Mouse (Mus musculus): ENCODE data around the gene Acot7. TPM values are rescaled to one million over a fixed set of nuclear protein-coding genes. Genes with fewer than 3 reads are reported as not detected.
A peak's percentile ranks its signal among the peaks of the same experiment; 100 is the strongest.
"Not testable (repeated sequence)": the region's sequence is repeated elsewhere in the genome, so short reads cannot be mapped to it uniquely, and the experiment has no call there.

Gene Acot7
- polyA plus RNA-seq, 1 experiment from 2014 or later = 64.4 TPM

DNA sequence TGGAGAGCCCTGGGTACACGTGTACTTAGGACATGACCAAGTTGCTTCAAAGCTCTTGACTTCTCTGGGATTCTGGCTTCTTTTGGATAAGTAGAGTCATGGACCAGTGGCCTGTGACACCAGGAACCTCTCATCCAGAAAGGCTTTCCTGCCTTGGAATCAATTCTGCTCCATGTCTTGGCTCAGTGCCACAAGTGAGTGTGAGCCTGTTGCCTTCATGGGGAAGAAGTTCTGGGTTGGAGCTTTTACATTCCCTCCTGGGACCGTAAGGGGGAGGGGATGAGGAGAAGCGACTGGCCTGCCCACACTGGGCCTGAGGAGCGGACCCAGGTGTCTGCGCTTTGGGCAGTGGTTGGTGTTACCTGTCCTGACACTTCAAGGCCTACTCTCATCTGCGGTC lies 44.2 kb downstream of the Acot7 start:
- H3K4me3 ChIP-seq = no peak overlapping the region
- 88% methylated on average over 6 of the region's 6 CpGs for WGBS
- 0 out of 2 replicates have a peak overlapping the region, but pooled peaks have one; percentile 46 for H3K27ac ChIP-seq
- peaks cover 27% of the 10 kb centered on the region for H3K4me1 ChIP-seq
- peaks cover 45% of the 10 kb centered on the region for H3K27me3 ChIP-seq (ENCODE audit: poor library complexity, severe bottlenecking)
- peaks cover 52% of the 10 kb centered on the region for H3K36me3 ChIP-seq (replicated peaks)
- no peaks in the 10 kb centered on the region for H3K9me3 ChIP-seq
- DNase-seq (ENCODE audit: extremely low spot score, low spot score) = no peak

DNA sequence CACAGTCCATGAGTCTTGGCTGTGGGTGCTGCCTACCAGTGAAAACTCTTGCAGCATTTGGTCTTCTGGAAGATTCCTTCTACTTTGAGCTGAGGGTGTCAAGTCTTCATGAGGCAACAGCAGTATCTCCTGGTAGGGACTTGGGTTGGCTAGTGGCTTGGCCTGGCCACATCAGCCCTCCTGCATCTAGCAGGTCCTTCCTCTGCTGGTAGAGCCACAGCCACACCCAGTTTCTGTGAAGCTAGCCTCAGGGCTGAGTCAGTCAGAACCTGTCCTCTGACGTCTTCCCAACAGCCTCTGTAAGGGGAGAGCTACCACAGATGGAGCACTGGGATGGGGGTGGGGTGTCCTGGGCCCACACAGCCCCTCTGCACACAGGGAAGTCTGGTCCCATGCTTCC lies 44.6 kb downstream of the Acot7 start:
- no peak for DNase-seq (ENCODE audit: extremely low spot score, low spot score)
- peaks cover 27% of the 10 kb centered on the region for H3K4me1 ChIP-seq
- no peaks in the 10 kb centered on the region for H3K9me3 ChIP-seq
- no peak overlapping the region for H3K4me3 ChIP-seq
- peaks cover 44% of the 10 kb centered on the region for H3K27me3 ChIP-seq (ENCODE audit: poor library complexity, severe bottlenecking)
- peaks cover 53% of the 10 kb centered on the region for H3K36me3 ChIP-seq (replicated peaks)
- WGBS = 61% methylated on average over 1 of the region's 1 CpGs
- H3K27ac ChIP-seq = no peak overlapping the region

DNA sequence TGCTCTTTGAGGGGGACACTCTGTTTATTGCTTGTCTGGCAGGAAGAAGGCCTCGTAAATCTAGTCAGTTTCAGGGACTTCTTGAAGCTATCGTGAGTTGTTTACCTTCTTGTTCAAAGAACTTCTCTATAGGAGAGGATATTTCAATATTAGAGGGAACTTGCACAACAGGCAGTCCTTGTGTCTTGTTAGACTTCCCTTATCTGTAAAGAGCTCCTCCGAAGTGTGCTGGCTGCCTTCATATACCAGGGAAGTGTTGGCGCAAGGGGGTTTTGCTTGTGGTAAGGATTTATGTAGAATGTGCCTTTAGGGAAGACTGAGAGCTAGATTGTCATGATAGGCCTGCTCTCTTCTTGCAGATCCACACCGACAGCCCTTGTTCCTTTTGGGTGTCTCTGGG lies 46.2 kb downstream of the Acot7 start:
- Histone ChIP-seq H3K4me1 (peaks cover 36% of the 10 kb centered on the region), H3K36me3 (replicated peaks) (peaks cover 39% of the 10 kb centered on the region), H3K4me3 (no peak overlapping the region), H3K9me3 (no peaks in the 10 kb centered on the region), H3K27me3 (ENCODE audit: poor library complexity, severe bottlenecking) (peaks cover 29% of the 10 kb centered on the region), H3K27ac (no peak overlapping the region)
- WGBS = 92% methylated on average over 5 of the region's 5 CpGs
- no peak for DNase-seq (ENCODE audit: extremely low spot score, low spot score)

DNA sequence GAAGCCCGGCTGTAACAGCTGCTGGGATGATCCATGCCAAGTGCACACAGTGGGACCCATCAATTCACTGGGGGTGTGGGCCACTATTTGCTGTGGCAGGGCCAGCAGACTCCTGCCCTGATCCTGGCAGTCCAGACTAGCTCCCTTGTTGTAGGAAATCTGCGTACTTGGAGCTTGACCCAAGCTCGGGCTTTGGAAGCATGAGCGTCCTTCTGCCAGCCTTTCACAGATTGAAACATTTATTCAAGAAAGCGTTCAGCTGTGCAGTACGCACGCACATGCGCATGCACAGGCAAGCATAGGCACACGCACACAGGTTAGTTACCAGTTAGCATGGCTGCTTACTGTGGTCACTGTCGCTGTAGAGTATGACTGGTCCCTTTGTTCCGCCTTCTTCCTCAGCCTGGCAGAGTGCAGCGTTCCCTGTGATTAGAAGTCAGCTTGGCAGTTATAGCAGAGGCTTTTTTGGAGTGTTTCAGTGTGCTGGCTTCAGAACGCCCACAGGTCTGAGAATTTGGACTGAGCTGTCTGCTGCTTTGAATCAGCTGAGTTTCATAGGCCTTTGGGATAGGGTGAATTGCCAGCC lies 49.1 kb downstream of the Acot7 start:
- H3K4me3 ChIP-seq = no peak overlapping the region
- no peak overlapping the region for H3K27ac ChIP-seq
- peaks cover 33% of the 10 kb centered on the region for H3K4me1 ChIP-seq
- H3K36me3 ChIP-seq (replicated peaks) = peaks cover 56% of the 10 kb centered on the region
- DNase-seq (ENCODE audit: extremely low spot score, low spot score) = no peak
- peaks cover 12% of the 10 kb centered on the region for H3K27me3 ChIP-seq (ENCODE audit: poor library complexity, severe bottlenecking)
- H3K9me3 ChIP-seq = no peaks in the 10 kb centered on the region
- 89% methylated on average over 13 of the region's 13 CpGs for WGBS

DNA sequence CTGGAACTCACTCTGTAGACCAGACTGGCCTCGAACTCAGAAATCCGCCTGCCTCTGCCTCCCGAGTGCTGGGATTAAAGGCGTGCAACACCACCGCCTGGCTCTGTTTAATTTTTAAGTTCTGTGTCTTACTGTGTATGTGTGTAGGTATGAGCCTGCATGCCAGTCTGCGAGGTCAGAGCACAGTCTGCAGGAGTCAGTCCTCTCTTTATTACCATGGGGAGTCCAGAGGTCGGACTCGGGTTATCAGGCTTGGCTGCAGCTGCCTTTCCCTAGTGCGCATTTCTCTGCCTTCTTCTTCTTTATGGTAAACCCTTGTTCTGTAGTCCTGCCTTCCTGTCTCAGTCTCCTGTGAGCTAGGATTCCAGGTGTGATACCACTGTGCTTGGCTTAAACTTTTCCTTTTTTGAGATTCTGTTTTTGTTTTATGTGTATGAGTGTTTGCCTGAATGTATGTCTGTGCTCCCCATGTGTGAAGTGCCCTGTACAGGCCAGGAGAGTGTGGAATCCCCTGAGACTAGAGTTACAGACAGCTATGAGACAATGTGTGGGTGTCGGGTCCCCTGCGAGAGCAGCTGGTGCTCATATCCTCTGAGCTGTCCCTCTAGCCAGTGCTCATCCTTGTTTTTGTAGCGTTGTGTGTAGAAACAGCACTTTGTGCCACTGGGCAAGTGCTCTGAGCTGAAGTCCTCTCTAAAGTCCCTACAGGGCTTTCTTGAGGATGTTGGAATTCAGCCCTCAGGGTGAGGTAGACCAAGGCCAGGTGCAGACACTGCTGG lies 50.0 kb downstream of the Acot7 start:
- Histone ChIP-seq H3K9me3 (no peaks in the 10 kb centered on the region), H3K27ac (no peak overlapping the region), H3K36me3 (replicated peaks) (peaks cover 49% of the 10 kb centered on the region), H3K4me3 (no peak overlapping the region), H3K4me1 (peaks cover 27% of the 10 kb centered on the region), H3K27me3 (ENCODE audit: poor library complexity, severe bottlenecking) (peaks cover 5% of the 10 kb centered on the region; the same call in 1 of the 2 replicates)
- no peak for DNase-seq (ENCODE audit: extremely low spot score, low spot score)
- WGBS = 88% methylated on average over 12 of the region's 12 CpGs

DNA sequence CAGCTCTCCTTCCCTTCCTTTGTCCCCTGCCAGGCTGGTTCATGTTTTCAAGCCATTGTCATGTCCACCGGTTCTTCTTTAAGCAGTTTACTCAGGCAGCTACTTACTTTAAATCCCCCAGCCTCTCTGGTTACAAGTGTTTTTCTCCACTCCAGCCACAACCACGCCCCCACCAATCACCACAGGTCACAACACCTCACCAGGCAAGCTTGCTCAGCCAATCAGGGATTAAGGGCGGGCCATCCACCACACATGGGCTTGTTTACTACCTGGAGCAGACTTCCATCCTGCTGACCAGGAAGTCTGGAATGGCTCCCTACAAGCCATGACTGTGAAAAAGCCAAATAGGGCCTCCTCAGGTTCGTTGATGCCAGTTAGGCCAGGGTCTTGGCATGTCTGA lies 52.4 kb downstream of the Acot7 start:
- WGBS = 43% methylated on average over 4 of the region's 4 CpGs
- not testable (repeated sequence) for H3K4me3 ChIP-seq; H3K9me3 ChIP-seq; H3K27me3 ChIP-seq (ENCODE audit: poor library complexity, severe bottlenecking); H3K27ac ChIP-seq; DNase-seq (ENCODE audit: extremely low spot score, low spot score)
- H3K4me1 ChIP-seq = peaks cover 27% of the 10 kb centered on the region
- H3K36me3 ChIP-seq (replicated peaks) = peaks cover 36% of the 10 kb centered on the region

DNA sequence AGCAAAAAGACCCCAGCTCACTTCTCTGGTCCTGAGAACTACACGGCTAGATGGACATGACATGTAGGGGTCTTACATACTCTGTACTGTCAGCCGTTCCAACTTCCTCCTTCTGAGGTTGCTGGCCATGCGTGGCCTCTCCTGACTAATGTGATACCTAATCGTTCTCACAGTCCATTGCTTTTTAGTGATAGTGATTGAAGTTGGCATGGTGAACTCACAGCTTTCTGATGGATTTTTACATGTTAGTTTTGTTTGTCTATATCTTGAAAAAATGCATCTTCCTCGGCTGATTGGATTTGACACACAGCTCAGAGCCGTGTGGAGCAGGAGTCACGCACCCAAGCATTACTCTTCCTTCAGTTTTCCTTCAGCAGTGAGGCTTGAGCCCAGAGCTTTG lies 53.4 kb downstream of the Acot7 start:
- H3K9me3 ChIP-seq = no peaks in the 10 kb centered on the region
- no peak overlapping the region for H3K27ac ChIP-seq
- DNase-seq (ENCODE audit: extremely low spot score, low spot score) = no peak
- peaks cover 43% of the 10 kb centered on the region for H3K36me3 ChIP-seq (replicated peaks)
- whole genome bisulfite sequencing = 91% methylated on average over 7 of the region's 7 CpGs
- H3K27me3 ChIP-seq (ENCODE audit: poor library complexity, severe bottlenecking) = no peaks in the 10 kb centered on the region
- peaks cover 27% of the 10 kb centered on the region for H3K4me1 ChIP-seq
- no peak overlapping the region for H3K4me3 ChIP-seq

DNA sequence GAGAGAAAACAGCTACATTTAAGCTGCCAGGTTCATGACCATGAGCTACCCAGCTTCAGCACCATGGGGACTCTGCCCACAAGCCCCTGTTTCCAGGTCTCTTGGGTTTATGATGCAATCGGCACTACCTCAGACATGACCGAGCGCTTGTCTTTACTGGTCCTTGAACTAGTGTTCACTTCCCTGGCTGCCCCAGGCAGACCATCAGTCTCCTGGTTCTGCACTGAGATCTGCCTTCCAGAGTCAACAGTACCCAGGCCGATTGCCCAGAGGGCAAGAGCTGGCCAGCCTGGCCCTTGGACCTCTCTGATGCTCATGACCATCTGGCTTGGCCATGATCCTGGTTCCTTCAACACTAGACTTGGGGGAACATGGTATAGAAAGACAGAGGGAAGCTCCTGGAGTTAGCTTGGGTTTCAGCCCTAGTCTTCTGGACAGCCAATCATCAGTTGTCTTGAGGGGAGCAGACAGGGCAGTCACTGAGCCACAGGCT lies 54.5 kb downstream of the Acot7 start:
- Histone ChIP-seq H3K9me3 (no peaks in the 10 kb centered on the region), H3K36me3 (replicated peaks) (peaks cover 41% of the 10 kb centered on the region), H3K27ac (no peak overlapping the region), H3K27me3 (ENCODE audit: poor library complexity, severe bottlenecking) (no peaks in the 10 kb centered on the region), H3K4me1 (peaks cover 27% of the 10 kb centered on the region), H3K4me3 (no peak overlapping the region)
- DNase-seq (ENCODE audit: extremely low spot score, low spot score) = no peak
- WGBS = 95% methylated on average over 4 of the region's 4 CpGs

DNA sequence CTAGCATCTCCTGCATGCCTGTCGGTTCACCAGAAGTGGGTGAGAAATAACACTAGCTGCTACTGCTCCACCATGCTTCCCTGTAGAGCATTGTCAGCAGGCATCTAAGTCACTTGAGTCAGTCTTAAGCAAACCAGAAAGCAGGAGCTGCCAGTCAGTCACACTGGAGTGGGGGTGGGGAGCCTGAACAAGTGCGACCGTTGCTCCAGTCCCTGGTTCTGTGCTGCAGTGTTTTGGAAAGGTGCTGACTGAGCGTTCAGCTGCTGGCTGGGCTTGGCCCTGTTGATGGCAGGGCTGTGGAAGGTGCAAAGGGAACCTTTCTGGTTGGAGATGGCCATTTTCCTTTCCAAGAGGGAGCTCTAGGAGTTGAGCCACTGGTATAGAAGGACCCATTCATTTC lies 62.0 kb downstream of the Acot7 start:
- Histone ChIP-seq H3K9me3 (no peaks in the 10 kb centered on the region), H3K4me1 (peaks cover 15% of the 10 kb centered on the region), H3K27me3 (ENCODE audit: poor library complexity, severe bottlenecking) (no peaks in the 10 kb centered on the region), H3K4me3 (no peak overlapping the region), H3K27ac (no peak overlapping the region), H3K36me3 (replicated peaks) (peaks cover 56% of the 10 kb centered on the region)
- no peak for DNase-seq (ENCODE audit: extremely low spot score, low spot score)
- WGBS = 79% methylated on average over 4 of the region's 4 CpGs

DNA sequence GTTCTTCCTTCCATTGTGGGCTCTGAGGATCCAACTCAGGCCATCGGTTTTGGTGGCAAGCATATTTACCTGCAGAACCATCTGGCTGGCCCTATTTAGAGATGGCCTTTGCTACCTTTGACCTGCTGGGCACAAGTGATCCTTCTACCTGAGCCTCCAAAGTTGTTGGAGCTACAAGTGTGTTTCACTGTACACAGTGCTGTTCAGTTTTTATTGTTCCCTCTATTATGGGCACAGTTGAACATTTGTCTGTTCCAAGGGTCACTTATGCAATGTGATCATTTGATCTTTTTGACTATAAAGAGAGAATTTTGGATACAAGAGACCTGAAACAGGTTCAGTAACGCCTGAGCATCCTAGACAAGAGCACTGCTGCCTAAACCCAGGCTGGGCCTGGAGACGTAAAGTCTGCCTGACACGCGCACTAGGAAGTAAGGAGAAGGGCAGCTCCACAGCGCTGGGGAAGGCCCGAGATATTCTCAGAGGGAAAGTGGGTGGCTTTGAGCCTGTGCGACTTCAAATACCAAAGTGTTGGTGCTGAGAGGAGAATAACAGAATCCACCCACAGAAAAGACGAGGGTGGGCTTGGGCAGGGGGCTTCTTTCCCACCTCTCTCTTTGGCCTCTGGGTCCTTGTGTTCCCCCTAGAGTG lies 65.4 kb downstream of the Acot7 start:
- Histone ChIP-seq H3K36me3 (replicated peaks) (peaks cover 32% of the 10 kb centered on the region), H3K27me3 (ENCODE audit: poor library complexity, severe bottlenecking) (no peaks in the 10 kb centered on the region), H3K27ac (no peak overlapping the region), H3K9me3 (no peaks in the 10 kb centered on the region), H3K4me1 (peaks cover 39% of the 10 kb centered on the region), H3K4me3 (no peak overlapping the region)
- DNase-seq (ENCODE audit: extremely low spot score, low spot score) = no peak
- WGBS = 92% methylated on average over 9 of the region's 9 CpGs

DNA sequence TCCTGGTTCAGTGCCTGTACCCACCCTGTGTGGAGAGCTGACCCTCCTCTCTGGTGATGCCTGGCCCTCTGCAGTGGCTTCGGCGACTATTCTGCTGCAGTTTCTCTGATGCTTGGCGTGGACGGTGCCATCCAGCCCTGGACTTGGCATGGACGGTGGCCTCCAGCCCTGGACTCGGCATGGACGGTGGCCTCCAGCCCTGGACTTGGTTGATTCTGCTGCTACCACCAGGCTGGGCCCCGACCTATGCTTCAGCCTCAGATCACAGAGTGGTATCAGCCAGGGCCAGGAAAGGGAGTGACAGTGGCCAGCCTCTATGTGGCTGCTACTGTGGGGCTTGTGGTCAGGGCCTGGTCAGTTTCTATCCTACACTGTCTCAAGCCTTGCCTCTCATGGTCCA lies 66.0 kb downstream of the Acot7 start:
- no peaks in the 10 kb centered on the region for H3K27me3 ChIP-seq (ENCODE audit: poor library complexity, severe bottlenecking)
- H3K4me1 ChIP-seq = peaks cover 39% of the 10 kb centered on the region
- 0 out of 2 replicates have a peak overlapping the region, but pooled peaks have one; percentile 35 for H3K27ac ChIP-seq
- WGBS = 87% methylated on average over 8 of the region's 8 CpGs
- no peaks in the 10 kb centered on the region for H3K9me3 ChIP-seq
- no peak for DNase-seq (ENCODE audit: extremely low spot score, low spot score)
- H3K4me3 ChIP-seq = no peak overlapping the region
- peaks cover 26% of the 10 kb centered on the region for H3K36me3 ChIP-seq (replicated peaks)

DNA sequence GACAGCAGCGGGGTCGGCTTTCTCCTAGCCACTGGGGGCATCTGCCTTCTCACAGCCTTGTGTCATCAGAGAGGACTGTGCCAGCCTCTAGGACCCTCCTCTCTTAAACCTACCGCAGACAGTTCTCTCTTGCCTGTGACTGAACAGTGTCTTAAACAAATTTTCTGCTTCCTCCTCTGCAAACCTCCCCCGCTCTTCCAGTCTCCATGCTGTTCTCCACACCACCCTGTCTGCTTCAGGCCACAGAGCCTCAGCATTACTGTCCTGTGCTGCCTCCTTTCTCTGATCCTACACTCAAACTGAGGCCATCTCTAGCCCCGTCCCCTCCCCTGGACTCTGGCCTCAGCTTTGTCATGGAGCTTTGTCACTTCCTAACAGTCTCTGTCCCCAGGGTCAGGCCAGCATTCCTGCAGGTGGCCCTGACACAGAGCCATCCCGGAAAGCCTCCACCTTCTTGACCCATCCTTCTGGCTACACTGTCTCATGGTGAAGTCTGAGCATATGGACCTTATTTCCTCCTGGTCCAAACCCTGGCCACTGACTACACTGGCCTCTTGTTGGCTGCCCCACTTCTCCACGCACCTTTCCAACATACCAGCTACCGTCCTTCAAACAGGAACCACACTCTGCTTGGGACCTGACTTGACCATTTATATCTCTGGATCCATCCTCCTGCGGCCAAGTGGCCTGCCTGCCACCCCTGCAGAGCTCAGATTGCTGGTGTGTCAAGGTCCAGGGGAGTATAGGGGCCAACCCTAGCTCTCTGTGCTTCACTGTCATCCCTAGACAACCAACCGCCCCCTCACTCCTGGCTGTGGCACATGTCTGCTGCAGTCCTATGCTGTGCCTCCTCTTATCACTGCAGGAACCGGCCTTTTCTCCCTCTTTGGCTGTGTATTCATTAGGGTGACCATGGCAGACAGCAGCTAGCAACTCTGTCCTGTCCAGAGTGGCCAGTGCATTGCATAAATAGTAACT lies 66.9 kb downstream of the Acot7 start:
- Histone ChIP-seq H3K9me3 (no peaks in the 10 kb centered on the region), H3K27me3 (ENCODE audit: poor library complexity, severe bottlenecking) (no peaks in the 10 kb centered on the region), H3K27ac (peak overlapping the region; percentile 35; the same call in 1 of the 2 replicates), H3K4me3 (no peak overlapping the region), H3K36me3 (replicated peaks) (peaks cover 19% of the 10 kb centered on the region), H3K4me1 (peaks cover 38% of the 10 kb centered on the region)
- 81% methylated on average over 11 of the region's 11 CpGs for WGBS
- DNase-seq (ENCODE audit: extremely low spot score, low spot score) = no peak

Data from forebrain, embryonic 10.5 days (tissue).